Mouse (Mus musculus) 3T3-L1 (cell line): ENCODE results near the gene Shisal2a.

Experiments
- DNase-seq: peaks from one replicate; pipeline ENCODE4 v3.0.0-alpha.2; 2015; ENCODE audit warnings: low read depth, low spot score

Gene Shisal2a

GRCm38 (mm10) chr4:108338811-108339210, 44.3 kb downstream of the Shisal2a start:
- DNase-seq: no peak

GRCm38 (mm10) chr4:108338321-108338733, 44.8 kb downstream of the Shisal2a start:
- DNase-seq: no peak

- no peak for DNase-seq
Measured at GRCm38 (mm10) chr4:108337817-108338216, 45.3 kb downstream of the Shisal2a start.

DNA sequence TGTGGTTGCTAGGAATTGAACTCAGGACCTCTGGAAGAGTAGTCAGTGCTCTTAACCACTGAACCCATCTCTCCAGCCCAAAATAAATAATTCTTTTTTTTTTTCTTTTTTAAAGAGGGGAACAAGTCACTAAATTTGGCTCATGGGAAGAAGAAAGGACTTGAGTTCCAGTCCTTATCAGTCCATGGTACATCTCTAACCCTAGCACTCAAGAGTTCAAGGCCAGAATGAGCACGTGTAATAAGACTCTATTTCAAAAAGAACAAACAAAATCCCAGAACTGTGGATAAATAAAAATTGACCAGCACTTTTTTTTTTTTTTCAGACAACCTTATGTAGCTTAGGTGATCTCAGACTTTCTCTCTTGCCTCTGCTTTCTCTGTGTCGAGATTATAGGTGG, 46.4 kb downstream of the Shisal2a start:
- no peak for DNase-seq

- no peak for DNase-seq
Measured at GRCm38 (mm10) chr4:108335413-108335812, 47.7 kb downstream of the Shisal2a start.

- DNase-seq: no peak
Measured at GRCm38 (mm10) chr4:108332041-108332440, 51.1 kb downstream of the Shisal2a start.

- no peak for DNase-seq
Measured at GRCm38 (mm10) chr4:108329840-108330239, 53.3 kb downstream of the Shisal2a start.

DNA sequence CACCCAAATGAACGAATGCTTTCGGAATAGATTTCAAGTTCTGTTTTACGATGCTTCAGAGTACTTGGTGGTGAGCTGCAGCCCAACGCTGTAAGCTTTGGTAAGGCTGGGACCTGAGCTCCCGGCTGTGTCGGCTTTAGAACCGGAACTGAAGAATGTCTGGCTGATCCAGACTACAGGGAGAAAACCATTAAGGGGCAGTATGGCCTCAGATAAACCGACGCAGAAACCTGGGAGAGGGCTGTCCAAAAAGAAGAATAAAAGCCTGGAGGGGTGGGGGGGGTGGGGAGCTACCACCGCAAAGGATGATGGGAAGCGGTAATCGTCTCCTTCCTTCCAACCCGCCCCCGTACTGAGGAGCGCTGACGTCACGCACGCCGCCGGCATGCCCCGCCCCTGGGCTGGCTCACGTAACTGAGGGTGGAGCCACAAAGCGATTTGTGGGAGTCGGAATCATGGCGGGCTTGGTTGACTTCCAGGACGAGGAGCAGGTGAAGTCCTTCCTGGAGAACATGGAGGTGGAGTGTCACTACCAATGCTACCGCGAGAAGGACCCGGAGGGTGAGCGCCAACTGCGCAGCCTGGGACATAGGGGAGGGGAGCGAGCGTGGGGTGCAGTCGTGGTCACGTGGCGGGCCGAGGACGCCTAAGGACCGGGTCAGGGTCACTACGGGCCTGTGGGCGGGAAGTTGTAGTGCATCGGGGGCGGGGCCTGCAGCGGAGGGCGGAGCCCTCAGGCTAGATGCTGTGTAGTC, 55.2 kb downstream of the Shisal2a start, which contains the start of gene Coa7:
Coa7 (plus strand) TSS at position 411 of the 755 bp plus-strand sequence.
- peak; percentile 95 for DNase-seq

- DNase-seq: peak; percentile 86
Measured at GRCm38 (mm10) chr4:108327071-108327579, 56.0 kb downstream of the Shisal2a start.

DNA sequence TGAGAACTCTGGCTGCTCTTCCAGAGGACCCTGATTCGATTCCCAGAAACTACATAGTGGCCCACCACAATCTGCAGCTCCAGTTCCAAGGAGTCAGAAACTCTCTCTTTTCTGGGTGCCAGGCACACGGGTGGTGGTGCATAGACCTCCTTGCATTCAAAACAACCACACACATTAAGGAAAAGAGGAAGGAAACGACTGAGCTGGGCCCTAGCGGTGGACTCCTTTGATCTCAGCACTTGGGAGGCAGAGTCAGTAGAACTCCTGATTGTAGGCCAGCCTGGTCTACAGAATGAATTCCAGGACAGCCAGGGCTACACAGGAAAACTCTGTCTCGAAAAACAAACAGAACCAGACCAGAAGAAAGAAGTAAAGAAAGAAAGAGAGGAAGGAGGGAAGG, 59.6 kb downstream of the Shisal2a start:
- DNase-seq: no peak

DNA sequence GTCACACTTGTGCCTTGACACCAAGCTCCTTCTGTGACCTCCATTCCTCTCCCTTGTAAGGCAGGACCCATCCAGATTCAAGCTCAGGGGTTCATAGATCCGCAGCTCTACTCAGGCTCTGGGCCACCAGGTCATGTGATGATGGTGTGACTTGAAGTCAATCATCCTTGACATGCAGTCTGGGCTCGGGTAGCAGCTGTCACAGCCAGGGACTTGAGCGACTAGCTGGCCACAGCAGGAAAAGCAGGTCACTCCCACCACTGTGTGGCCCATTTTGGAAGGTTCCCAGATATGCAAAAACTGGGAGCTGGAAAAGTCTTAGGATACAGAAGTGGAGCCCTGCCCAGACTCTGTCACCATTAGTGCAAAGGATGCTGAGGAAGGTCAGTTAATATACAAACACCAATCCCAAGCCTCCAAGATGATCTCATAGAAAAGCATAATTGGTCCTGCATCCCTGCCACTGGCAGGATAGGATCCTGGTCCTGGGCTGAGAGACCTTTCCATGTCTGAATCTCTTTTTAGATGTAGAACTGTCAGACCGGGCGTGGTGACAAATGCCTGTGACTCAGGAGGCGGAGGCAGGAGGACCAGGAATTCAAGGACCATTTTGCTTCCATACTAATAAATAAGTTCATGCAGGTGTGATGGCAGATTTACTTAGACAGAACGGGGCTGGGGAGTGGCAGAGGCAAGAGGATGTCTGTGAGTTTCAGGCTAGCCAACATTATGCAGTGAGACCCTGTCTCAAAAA, 62.3 kb downstream of the Shisal2a start:
- no peak for DNase-seq

GRCm38 (mm10) chr4:108319747-108320146, 63.4 kb downstream of the Shisal2a start:
- no peak for DNase-seq

DNA sequence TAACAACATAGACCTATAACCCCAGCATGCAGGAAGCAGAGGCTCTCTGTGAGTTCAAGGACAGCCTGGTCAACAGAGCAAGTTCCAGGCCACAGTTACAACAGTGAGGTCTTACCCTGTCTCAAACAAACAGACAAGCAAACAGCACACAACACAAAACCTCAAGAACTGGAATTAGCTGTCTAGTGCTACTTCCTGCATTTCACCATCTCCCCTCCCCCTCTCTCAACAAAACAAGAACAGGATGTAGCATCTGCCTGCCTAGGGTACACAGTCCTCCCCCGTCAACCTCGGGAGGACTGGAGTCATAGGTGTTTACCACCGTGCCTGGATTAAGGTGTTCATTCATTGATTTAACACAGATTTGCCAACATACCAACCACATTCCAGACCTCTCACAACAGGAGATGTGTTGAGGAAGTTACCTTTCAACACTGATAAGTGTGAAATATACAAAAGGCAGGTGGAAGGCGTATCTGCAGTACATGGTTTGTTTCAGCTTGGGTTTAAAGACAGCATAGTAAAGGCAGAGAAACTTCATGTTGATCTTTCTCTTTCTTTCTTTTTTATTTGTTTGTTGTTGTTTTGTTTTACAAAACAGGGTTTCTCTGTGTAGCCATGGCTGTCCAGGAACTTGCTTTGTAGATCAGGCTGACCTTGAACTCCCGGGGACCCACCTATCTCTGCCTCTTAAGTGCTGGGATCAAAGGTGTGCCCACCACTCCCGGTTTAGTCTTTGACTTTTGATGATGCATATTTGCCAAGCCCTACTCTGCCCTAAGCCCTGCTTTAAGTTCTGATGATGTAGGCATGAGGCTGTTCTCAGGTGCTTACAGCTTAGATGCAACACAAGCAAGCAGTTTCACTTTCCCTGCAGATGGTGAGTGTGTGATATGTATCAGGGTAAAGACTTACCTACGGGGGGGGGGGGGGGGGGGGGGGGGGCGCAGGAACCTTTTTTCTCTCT, 64.2 kb downstream of the Shisal2a start:
- DNase-seq: no peak
